Mouse (Mus musculus) midbrain, embryonic 11.5 days (tissue): ENCODE measurements around the gene Alkbh3. TPM values are rescaled to one million over a fixed set of nuclear protein-coding genes. Genes with fewer than 3 reads are reported as not detected.

Experiments used
- ATAC-seq: fragments of 200-750 bp; cut with Nextera tagmentation; 2 replicates; pipeline ENCODE4 v1.8.0; 2017; ENCODE audit warnings: moderate TSS enrichment, moderate library complexity; ENCODE audit not compliant: low FRiP score
- DNase-seq: peaks from one replicate; pipeline ENCODE4 v3.0.0; 2015; ENCODE audit warnings: low spot score; ENCODE audit errors: missing footprints
- H3K27ac ChIP-seq: fragments of 300-500 bp; sonication (generic); 2 replicates; pipeline ENCODE4 v1.5.1; 2014; ENCODE audit warnings: low read depth, low read length
- H3K27me3 ChIP-seq: fragments of 300-500 bp; sonication (generic); 2 replicates; pipeline ENCODE4 v1.6.1; 2014; ENCODE audit warnings: mild to moderate bottlenecking, low read length, moderate library complexity, mixed read lengths; ENCODE audit not compliant: control insufficient read depth, insufficient read depth
- H3K36me3 ChIP-seq: fragments of 300-500 bp; sonication (generic); 2 replicates; pipeline ENCODE4 v1.6.1; 2014; ENCODE audit warnings: mild to moderate bottlenecking, low read length, moderate library complexity, mixed read lengths; ENCODE audit not compliant: control insufficient read depth, insufficient read depth
- H3K4me1 ChIP-seq: fragments of 300-500 bp; sonication (generic); 2 replicates; pipeline ENCODE4 v1.6.1; 2014; ENCODE audit warnings: low read length; ENCODE audit not compliant: control insufficient read depth, insufficient read depth
- H3K4me2 ChIP-seq: fragments of 300-500 bp; sonication (generic); 2 replicates; pipeline ENCODE4 v1.6.1; 2014; ENCODE audit warnings: mild to moderate bottlenecking, moderate library complexity
- H3K4me3 ChIP-seq: fragments of 300-500 bp; sonication (generic); 2 replicates; pipeline ENCODE4 v1.5.1; 2014; ENCODE audit warnings: low read depth, low read length
- H3K9ac ChIP-seq: fragments of 300-500 bp; sonication (generic); 2 replicates; pipeline ENCODE4 v1.6.1; 2014; ENCODE audit warnings: low read length
- H3K9me3 ChIP-seq: fragments of 300-500 bp; sonication (generic); 2 replicates; pipeline ENCODE4 v1.6.1; 2016; ENCODE audit warnings: low read length; ENCODE audit not compliant: control insufficient read depth
- WGBS: fragments of 180-500 bp; shearing (Covaris S2); extraction: QIAGEN DNeasy Blood & Tissue Kit; methylation state at CpG from one replicate; pipeline ENCODE4 v1.1.7; 2014; 5-methylcytosine and 5-hydroxymethylcytosine counted together
- polyA plus RNA-seq: library from polyadenylated mRNA; unstranded; fragments of >200 nt; fragmentation: Nextera tagmentation; extraction: Ambion mirVana; gene quantifications from 2 replicates; pipeline ENCODE4 v1.2.1, GENCODE M21; 2014

Alkbh3 gene
- polyA plus RNA-seq, 1 experiment from 2014 or later, result 51.3 TPM

- peak; percentile 70 for ATAC-seq
- WGBS, result 5% methylated on average over 2 of the region's 2 CpGs
Measured at GRCm38 (mm10) chr2:94002331-94002730, 8.3 kb downstream of the Alkbh3 start.

GRCm38 (mm10) chr2:94001918-94002317 is 8.7 kb downstream of the Alkbh3 start:
- Histone ChIP-seq H3K36me3 (peaks cover 6% of the 10 kb centered on the region; the same call in 1 of the 2 replicates), H3K4me3 (no peak overlapping the region), H3K4me2 (no peak overlapping the region), H3K9me3 (no peaks in the 10 kb centered on the region), H3K27ac (no peak overlapping the region), H3K9ac (no peak overlapping the region), H3K27me3 (no peaks in the 10 kb centered on the region), H3K4me1 (no peaks in the 10 kb centered on the region)
- ATAC-seq (no peak), DNase-seq (no peak)
- 85% methylated on average over 4 of the region's 4 CpGs for WGBS

More at GRCm38 (mm10) chr2:94002331-94002730, 8.3 kb downstream of the Alkbh3 start:
- no peaks in the 10 kb centered on the region for H3K4me1 ChIP-seq
- peaks cover 6% of the 10 kb centered on the region; the same call in 1 of the 2 replicates for H3K36me3 ChIP-seq
- DNase-seq, result peak; percentile 99
- no peaks in the 10 kb centered on the region for H3K9me3 ChIP-seq
- no peak overlapping the region for H3K9ac ChIP-seq
- H3K27ac ChIP-seq, result no peak overlapping the region
- H3K4me2 ChIP-seq, result no peak overlapping the region
- H3K4me3 ChIP-seq, result no peak overlapping the region
- H3K27me3 ChIP-seq, result no peaks in the 10 kb centered on the region

GRCm38 (mm10) chr2:94001411-94001810 is 9.2 kb downstream of the Alkbh3 start:
- DNase-seq (peak; percentile 39), ATAC-seq (no peak)
- Histone ChIP-seq H3K36me3 (peaks cover 6% of the 10 kb centered on the region; the same call in 1 of the 2 replicates), H3K4me1 (no peaks in the 10 kb centered on the region), H3K9ac (no peak overlapping the region), H3K9me3 (no peaks in the 10 kb centered on the region), H3K4me3 (no peak overlapping the region), H3K4me2 (no peak overlapping the region), H3K27me3 (no peaks in the 10 kb centered on the region), H3K27ac (no peak overlapping the region)
- 93% methylated on average over 6 of the region's 6 CpGs for WGBS

GRCm38 (mm10) chr2:93996254-93996653 is 14.4 kb downstream of the Alkbh3 start, which contains the start of gene Gm27027:
Gene Gm27027, minus strand, starts transcription at chr2:93996354.
- Histone ChIP-seq H3K36me3 (peaks cover 8% of the 10 kb centered on the region; the same call in 1 of the 2 replicates), H3K4me3 (no peak within 1 kb of the TSS)
- WGBS, result 90% methylated on average over 6 of the region's 6 CpGs

GRCm38 (mm10) chr2:93992810-93993209 is 17.8 kb downstream of the Alkbh3 start:
- Histone ChIP-seq H3K9ac (no peak overlapping the region), H3K27ac (no peak overlapping the region), H3K4me1 (no peaks in the 10 kb centered on the region), H3K4me2 (no peak overlapping the region), H3K27me3 (no peaks in the 10 kb centered on the region), H3K36me3 (peaks cover 10% of the 10 kb centered on the region; the same call in 1 of the 2 replicates), H3K4me3 (no peak overlapping the region), H3K9me3 (no peaks in the 10 kb centered on the region)
- ATAC-seq, result no peak
- 60% methylated on average over 3 of the region's 3 CpGs for WGBS
- no peak for DNase-seq

More at GRCm38 (mm10) chr2:93996254-93996653, 14.4 kb downstream of the Alkbh3 start, which contains the start of gene Gm27027:
- Histone ChIP-seq H3K9me3 (no peaks in the 10 kb centered on the region), H3K27me3 (no peaks in the 10 kb centered on the region), H3K4me2 (no peak within 1 kb of the TSS), H3K27ac (no peak within 1 kb of the TSS), H3K9ac (no peak within 1 kb of the TSS), H3K4me1 (no peaks in the 10 kb centered on the region)
- ATAC-seq, result no peak
- DNase-seq, result no peak

GRCm38 (mm10) chr2:93992259-93992658 is 18.3 kb downstream of the Alkbh3 start:
- Histone ChIP-seq H3K4me2 (no peak overlapping the region), H3K9ac (no peak overlapping the region), H3K27ac (no peak overlapping the region), H3K4me3 (no peak overlapping the region), H3K27me3 (no peaks in the 10 kb centered on the region), H3K36me3 (peaks cover 10% of the 10 kb centered on the region; the same call in 1 of the 2 replicates), H3K4me1 (no peaks in the 10 kb centered on the region), H3K9me3 (no peaks in the 10 kb centered on the region)
- no peak for ATAC-seq
- no peak for DNase-seq
- 45% methylated on average over 5 of the region's 5 CpGs for WGBS

GRCm38 (mm10) chr2:93991336-93991735 is 19.3 kb downstream of the Alkbh3 start:
- H3K4me2 ChIP-seq, result no peak overlapping the region
- no peak overlapping the region for H3K4me3 ChIP-seq
- ATAC-seq (no peak), DNase-seq (no peak)
- no peak overlapping the region for H3K9ac ChIP-seq
- no peak overlapping the region for H3K27ac ChIP-seq
- H3K4me1 ChIP-seq, result no peaks in the 10 kb centered on the region
- H3K27me3 ChIP-seq, result no peaks in the 10 kb centered on the region
- WGBS, result 85% methylated on average over 3 of the region's 3 CpGs
- H3K36me3 ChIP-seq, result peaks cover 10% of the 10 kb centered on the region; the same call in 1 of the 2 replicates
- H3K9me3 ChIP-seq, result no peaks in the 10 kb centered on the region

GRCm38 (mm10) chr2:93988440-93988839 is 22.2 kb downstream of the Alkbh3 start:
- WGBS, result 95% methylated on average over 2 of the region's 2 CpGs
- Histone ChIP-seq H3K4me3 (no peak overlapping the region), H3K27me3 (no peaks in the 10 kb centered on the region), H3K9me3 (no peaks in the 10 kb centered on the region), H3K36me3 (peaks cover 6% of the 10 kb centered on the region; the same call in 1 of the 2 replicates), H3K27ac (no peak overlapping the region), H3K4me2 (no peak overlapping the region), H3K4me1 (no peaks in the 10 kb centered on the region), H3K9ac (no peak overlapping the region)
- DNase-seq, result no peak
- no peak for ATAC-seq

GRCm38 (mm10) chr2:93982457-93983235 is 28.0 kb downstream of the Alkbh3 start:
- WGBS, result 88% methylated on average over 4 of the region's 4 CpGs
- Histone ChIP-seq H3K27ac (no peak overlapping the region), H3K27me3 (no peaks in the 10 kb centered on the region), H3K4me1 (no peaks in the 10 kb centered on the region), H3K4me3 (no peak overlapping the region), H3K9me3 (no peaks in the 10 kb centered on the region), H3K9ac (no peak overlapping the region), H3K4me2 (no peak overlapping the region), H3K36me3 (peaks cover 13% of the 10 kb centered on the region)
- DNase-seq, result no peak
- no peak for ATAC-seq
